Mouse (Mus musculus) lung, postnatal 0 days (tissue): ENCODE data around the gene Chpt1. TPM values are rescaled to one million over a fixed set of nuclear protein-coding genes. Genes with fewer than 3 reads are reported as not detected.

Source experiments
- ATAC-seq: fragments of 200-750 bp; cut with Nextera tagmentation; 2 replicates; pipeline ENCODE4 v1.8.0; 2017; ENCODE audit warnings: moderate library complexity
- DNase-seq: peaks from one replicate; pipeline ENCODE4 v3.0.0-alpha.2; 2016; ENCODE audit warnings: low spot score
- H3K27ac ChIP-seq: fragments of 300-500 bp; sonication (generic); 2 replicates; pipeline ENCODE4 v1.5.1; 2014; ENCODE audit warnings: antibody characterized with exemption, mild to moderate bottlenecking, low read length, mixed read lengths
- H3K27me3 ChIP-seq: fragments of 300-500 bp; sonication (generic); replicated peaks from 2 replicates; pipeline ENCODE4 v1.6.1; 2014; ENCODE audit warnings: low read length, mixed read lengths; ENCODE audit not compliant: insufficient read depth
- H3K36me3 ChIP-seq: fragments of 300-500 bp; sonication (generic); 2 replicates; pipeline ENCODE4 v1.6.1; 2014; ENCODE audit warnings: low read length, mixed read lengths; ENCODE audit not compliant: insufficient read depth
- H3K4me1 ChIP-seq: fragments of 300-500 bp; sonication (generic); 2 replicates; pipeline ENCODE4 v1.6.1; 2014; ENCODE audit warnings: antibody characterized with exemption, low read depth, low read length, mixed read lengths; ENCODE audit not compliant: insufficient read depth
- H3K4me2 ChIP-seq: fragments of 300-500 bp; sonication (generic); replicated peaks from 2 replicates; pipeline ENCODE4 v1.6.1; 2014; ENCODE audit warnings: low read depth, mild to moderate bottlenecking, low read length, moderate library complexity, mixed read lengths
- H3K4me3 ChIP-seq: fragments of 300-500 bp; sonication (generic); 2 replicates; pipeline ENCODE4 v1.5.1; 2014; ENCODE audit warnings: low read depth, low read length
- H3K9ac ChIP-seq: fragments of 300-500 bp; sonication (generic); replicated peaks from 2 replicates; pipeline ENCODE4 v1.6.1; 2014; ENCODE audit warnings: low read depth, mild to moderate bottlenecking
- H3K9me3 ChIP-seq: fragments of 300-500 bp; sonication (generic); 2 replicates; pipeline ENCODE4 v1.6.1; 2016; ENCODE audit warnings: low read length, mixed read lengths
- CTCF ChIP-seq: IDR thresholded peaks from 2 replicates; pipeline ENCODE4 v1.5.1; 2016; ENCODE audit warnings: antibody characterized with exemption, mild to moderate bottlenecking
- EP300 ChIP-seq: IDR thresholded peaks from 2 replicates; pipeline ENCODE4 v1.6.1; 2016; ENCODE audit warnings: antibody characterized with exemption, mild to moderate bottlenecking, control low read depth
- WGBS: fragments of 180-500 bp; shearing (Covaris S2); extraction: QIAGEN DNeasy Blood & Tissue Kit; methylation state at CpG from one replicate; pipeline ENCODE4 v1.1.7; 2014; 5-methylcytosine and 5-hydroxymethylcytosine counted together
- polyA plus RNA-seq: library from polyadenylated mRNA; unstranded; fragments of >200 nt; fragmentation: Nextera tagmentation; extraction: Ambion mirVana; gene quantifications from 2 replicates; pipeline ENCODE4 v1.2.1, GENCODE M21; 2015

The Chpt1 gene
- polyA plus RNA-seq, 1 experiment from 2014 or later, result 125 TPM

- Histone ChIP-seq H3K4me1 (peaks cover 2% of the 10 kb centered on the region; the same call in 1 of the 2 replicates), H3K27ac (peak overlapping the region; percentile 88), H3K9me3 (no peaks in the 10 kb centered on the region), H3K27me3 (no peaks in the 10 kb centered on the region), H3K9ac (no peak overlapping the region), H3K4me2 (peak overlapping the region; percentile 76), H3K4me3 (0 out of 2 replicates have a peak overlapping the region, but pooled peaks have one; percentile 90), H3K36me3 (no peaks in the 10 kb centered on the region)
- 28% methylated on average over 10 of the region's 10 CpGs for WGBS
- DNase-seq (peak; percentile 77), ATAC-seq (peak; percentile 20)
- TF ChIP-seq CTCF (no peak), EP300 (peak; percentile 84)
Observed at GRCm38 (mm10) chr10:88501370-88501769, 2.5 kb downstream of the Chpt1 start.

GRCm38 (mm10) chr10:88499993-88500392, 3.9 kb downstream of the Chpt1 start:
- no peak for TF ChIP-seq CTCF
- no peak for TF ChIP-seq EP300
- 48% methylated on average over 5 of the region's 5 CpGs for WGBS
- ATAC-seq, result no peak
- no peak overlapping the region for H3K9ac ChIP-seq
- no peaks in the 10 kb centered on the region for H3K27me3 ChIP-seq
- H3K27ac ChIP-seq, result peak overlapping the region; percentile 88
- peaks cover 6% of the 10 kb centered on the region; the same call in 1 of the 2 replicates for H3K4me1 ChIP-seq
- no peak overlapping the region for H3K4me3 ChIP-seq
- no peaks in the 10 kb centered on the region for H3K36me3 ChIP-seq
- H3K4me2 ChIP-seq, result peak overlapping the region; percentile 76
- DNase-seq, result peak; percentile 55
- H3K9me3 ChIP-seq, result no peaks in the 10 kb centered on the region

GRCm38 (mm10) chr10:88496864-88497564, 6.9 kb downstream of the Chpt1 start:
- no peak for DNase-seq
- H3K9ac ChIP-seq, result no peak overlapping the region
- H3K4me2 ChIP-seq, result no peak overlapping the region
- no peaks in the 10 kb centered on the region for H3K36me3 ChIP-seq
- no peak overlapping the region for H3K27ac ChIP-seq
- no peaks in the 10 kb centered on the region for H3K27me3 ChIP-seq
- no peak for ATAC-seq
- WGBS, result 50% methylated on average over 11 of the region's 11 CpGs
- H3K4me3 ChIP-seq, result no peak overlapping the region
- peaks cover 6% of the 10 kb centered on the region; the same call in 1 of the 2 replicates for H3K4me1 ChIP-seq
- no peak for TF ChIP-seq EP300
- no peak for TF ChIP-seq CTCF
- no peaks in the 10 kb centered on the region for H3K9me3 ChIP-seq

- WGBS, result 66% methylated on average over 4 of the region's 4 CpGs
- no peaks in the 10 kb centered on the region for H3K9me3 ChIP-seq
- no peak for ATAC-seq
Observed at GRCm38 (mm10) chr10:88494959-88495587, 8.8 kb downstream of the Chpt1 start.

GRCm38 (mm10) chr10:88492658-88493057, 11.2 kb downstream of the Chpt1 start:
- Histone ChIP-seq H3K4me2 (no peak overlapping the region), H3K27ac (no peak overlapping the region), H3K9ac (no peak overlapping the region), H3K36me3 (no peaks in the 10 kb centered on the region), H3K27me3 (no peaks in the 10 kb centered on the region), H3K4me1 (peaks cover 6% of the 10 kb centered on the region; the same call in 1 of the 2 replicates), H3K9me3 (no peaks in the 10 kb centered on the region), H3K4me3 (no peak overlapping the region)
- TF ChIP-seq CTCF (no peak), EP300 (no peak)
- DNase-seq (no peak), ATAC-seq (no peak)
- 62% methylated on average over 8 of the region's 8 CpGs for WGBS

More at GRCm38 (mm10) chr10:88494959-88495587, 8.8 kb downstream of the Chpt1 start:
- Histone ChIP-seq H3K4me1 (peaks cover 6% of the 10 kb centered on the region; the same call in 1 of the 2 replicates), H3K9ac (no peak overlapping the region), H3K27me3 (no peaks in the 10 kb centered on the region), H3K27ac (no peak overlapping the region), H3K36me3 (no peaks in the 10 kb centered on the region), H3K4me3 (no peak overlapping the region), H3K4me2 (no peak overlapping the region)
- no peak for DNase-seq
- TF ChIP-seq CTCF, result no peak
- TF ChIP-seq EP300, result no peak

- Histone ChIP-seq H3K27ac (no peak overlapping the region), H3K36me3 (no peaks in the 10 kb centered on the region), H3K4me2 (no peak overlapping the region), H3K9ac (no peak overlapping the region), H3K27me3 (no peaks in the 10 kb centered on the region), H3K4me1 (peaks cover 6% of the 10 kb centered on the region; the same call in 1 of the 2 replicates), H3K9me3 (no peaks in the 10 kb centered on the region), H3K4me3 (no peak overlapping the region)
- 57% methylated on average over 7 of the region's 7 CpGs for WGBS
- peak; percentile 75 for DNase-seq
- TF ChIP-seq CTCF (0 out of 2 replicates have a peak, but pooled peaks have one; percentile 12), EP300 (no peak)
- ATAC-seq, result no peak
Observed at GRCm38 (mm10) chr10:88491632-88492031, 12.2 kb downstream of the Chpt1 start.
